Mouse (Mus musculus) spleen, postnatal 14 days (tissue): ENCODE data around the gene Gm26992.

Experiments
- DNase-seq, 2 experiments: peaks; one replicate each; pipeline ENCODE4 v3.0.0; 2021 to 2022; ENCODE audit warnings: low spot score in 2 of 2

Gene Gm26992

DNA sequence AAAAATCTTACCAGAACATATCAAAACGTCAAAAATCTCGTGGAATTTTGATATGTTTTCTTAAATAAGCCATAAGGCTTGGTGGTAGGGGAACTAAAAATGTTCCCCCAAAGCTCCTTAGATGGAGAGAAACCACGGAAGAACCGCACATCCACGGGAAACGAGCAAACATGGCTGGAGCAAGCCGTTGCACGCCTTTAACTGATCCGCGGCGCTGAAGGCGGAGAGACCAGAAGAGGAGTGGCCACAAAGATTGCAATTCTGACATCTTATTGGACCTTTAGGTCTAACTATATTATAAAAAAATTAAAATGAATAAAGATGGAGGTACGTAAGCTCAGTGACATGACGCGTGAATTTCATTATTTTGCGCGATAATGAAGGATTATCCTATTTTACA, 61.2 kb downstream of the Gm26992 start:
- peak in 1 of 2 experiments; percentile 40 for DNase-seq

DNA sequence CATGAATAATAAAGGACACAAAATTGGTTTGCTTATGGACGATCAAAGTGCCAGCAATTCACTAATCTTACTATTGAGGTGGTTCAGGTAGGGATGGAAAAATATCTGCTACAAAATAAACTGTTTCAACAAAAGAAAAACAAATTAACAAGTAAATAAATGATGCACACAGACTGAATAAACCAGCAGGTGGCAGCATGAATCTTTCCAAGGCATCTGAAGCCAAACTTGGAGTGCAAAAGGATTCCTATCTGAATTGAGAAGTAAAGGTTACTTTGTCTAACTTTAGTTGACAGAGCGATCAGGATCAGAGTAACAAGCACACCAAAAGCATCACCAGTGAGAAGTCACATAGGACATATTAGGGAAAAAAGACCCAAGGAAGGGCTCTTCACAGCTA, 62.2 kb downstream of the Gm26992 start:
- peak in 1 of 2 experiments; percentile 31 for DNase-seq

DNA sequence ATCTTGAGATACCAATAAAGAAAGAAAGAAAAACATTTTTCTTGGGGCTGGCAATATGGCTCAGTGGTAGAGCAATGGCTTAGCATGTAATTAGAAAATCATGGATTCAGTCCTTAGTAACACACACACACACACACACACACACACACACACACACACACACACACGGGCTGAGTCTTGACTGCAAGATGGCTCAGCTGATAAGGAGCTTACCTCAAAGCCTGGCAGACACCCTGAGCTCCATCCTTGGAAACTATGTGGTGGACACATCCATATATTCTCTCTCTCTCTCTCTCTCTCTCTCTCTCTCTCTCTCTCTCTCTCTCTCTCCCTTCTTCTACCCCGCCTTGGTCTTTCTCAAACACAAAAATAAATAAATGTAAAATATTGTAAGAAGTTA, 69.0 kb downstream of the Gm26992 start:
- DNase-seq = no peak

DNA sequence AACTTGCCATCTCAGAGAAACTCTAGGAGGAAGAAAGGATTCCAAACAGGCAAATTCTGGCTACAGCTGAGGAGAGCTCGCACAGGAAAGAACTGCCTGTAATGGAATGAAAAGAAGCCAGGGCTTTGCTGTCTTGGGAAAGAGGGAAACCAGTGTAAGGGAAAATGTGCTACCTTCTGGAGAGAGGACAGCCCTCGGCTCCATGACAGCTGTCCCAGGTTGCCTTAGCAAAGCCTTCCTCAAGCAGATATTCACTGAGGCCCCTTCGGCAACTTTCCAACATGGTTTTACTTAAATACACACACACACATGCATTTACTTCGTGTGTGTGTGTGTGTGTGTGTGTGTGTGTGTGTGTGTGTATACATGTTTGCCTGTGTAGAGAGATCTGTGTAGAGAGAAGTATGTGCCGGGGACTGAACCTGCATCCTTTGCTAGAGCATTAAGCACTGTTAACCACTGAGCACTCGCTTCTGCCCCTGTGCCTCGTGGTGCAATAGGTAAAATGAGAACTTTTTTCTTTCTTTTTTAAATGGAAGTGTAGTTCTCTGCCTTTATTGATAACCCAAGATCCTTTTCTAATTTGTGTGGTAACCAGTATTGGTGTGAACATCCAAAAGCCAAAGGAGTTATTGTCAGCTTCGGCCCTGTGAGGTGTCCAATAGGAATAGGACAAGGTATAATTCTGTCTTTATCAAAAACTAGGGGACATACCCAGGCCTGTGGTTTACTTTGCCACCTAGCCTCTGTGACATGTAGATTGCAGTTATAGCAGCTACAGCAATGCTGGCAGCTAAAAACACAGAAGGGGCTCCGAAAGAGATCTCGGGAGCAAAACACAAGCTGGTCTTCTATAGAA, 70.8 kb downstream of the Gm26992 start:
- DNase-seq = no peak

DNA sequence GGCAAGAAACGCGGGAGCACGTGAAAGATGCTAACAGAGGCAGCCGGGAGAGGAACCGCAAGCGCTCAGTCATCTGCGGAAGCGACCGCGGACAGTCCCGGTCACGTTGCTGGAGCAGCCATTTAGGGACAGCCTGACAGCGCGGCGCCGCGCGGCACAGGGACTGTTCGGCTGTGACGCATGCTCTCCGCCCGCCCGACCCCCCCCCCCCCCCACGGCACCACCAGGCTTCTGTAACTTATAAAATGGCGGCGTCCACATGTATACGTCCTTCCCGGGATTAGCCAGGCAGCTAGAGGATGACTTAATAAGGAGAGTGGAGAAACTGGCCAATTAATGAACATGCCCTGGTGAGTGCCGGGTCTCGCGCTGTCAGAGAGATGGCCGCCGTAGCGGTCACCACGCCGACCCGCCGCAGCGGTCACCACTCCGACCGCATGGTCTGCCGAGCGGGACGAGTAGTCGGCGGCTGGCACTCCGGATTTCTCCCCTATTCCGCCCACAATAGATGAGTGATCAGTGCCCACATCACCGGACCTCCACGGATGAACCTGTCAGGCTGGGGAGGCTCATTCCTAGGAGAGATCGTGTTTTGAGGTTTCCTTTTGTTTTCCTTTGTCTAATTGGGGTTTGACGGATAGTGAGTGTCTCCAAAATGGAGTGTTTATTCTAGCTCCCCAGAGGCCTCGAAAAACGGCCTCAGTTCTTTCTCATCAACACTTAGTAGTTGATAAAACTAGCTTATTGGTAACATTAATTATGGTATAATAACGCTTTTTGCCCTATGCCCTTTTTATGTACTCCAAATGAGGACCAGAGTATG, 71.8 kb downstream of the Gm26992 start:
- peak; percentile 24 to 54 for DNase-seq

DNA sequence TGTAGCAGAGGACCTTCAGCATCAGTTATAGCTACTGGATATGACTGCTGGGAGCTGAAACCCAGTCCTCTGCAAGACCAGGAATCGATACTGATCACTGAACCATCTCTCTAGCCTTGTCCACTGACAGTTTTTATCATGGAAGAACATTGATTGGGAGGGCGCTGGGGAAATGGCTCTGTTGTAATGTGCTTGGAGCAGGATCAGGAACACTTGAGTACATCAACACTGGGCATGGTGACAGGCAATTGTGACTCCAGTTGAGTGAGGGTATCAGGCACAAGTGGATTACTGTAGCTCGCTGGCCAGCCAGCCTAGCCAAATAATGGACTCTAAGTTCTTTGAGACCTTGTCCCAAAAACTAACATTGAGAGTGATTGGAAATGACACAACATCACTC, 77.6 kb downstream of the Gm26992 start:
- DNase-seq = no peak

DNA sequence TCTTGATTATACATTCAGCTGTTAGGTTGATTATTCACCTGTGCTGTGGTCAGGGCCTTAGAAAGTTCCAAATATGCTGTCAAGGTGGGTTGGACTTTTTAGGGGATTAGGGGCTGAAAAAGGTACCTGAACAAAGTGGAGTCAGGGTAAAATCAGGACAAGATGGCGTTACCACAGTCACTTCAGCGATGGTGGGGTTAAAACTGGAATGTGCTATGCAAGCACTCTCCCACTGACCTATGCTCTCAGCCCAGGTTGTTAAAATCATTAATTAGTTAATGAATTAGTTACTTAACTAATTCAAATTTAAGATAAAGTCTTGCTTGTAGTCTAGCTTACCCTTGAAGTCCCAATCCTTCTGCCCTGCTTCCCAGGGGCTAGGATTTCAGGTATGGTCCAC, 78.3 kb downstream of the Gm26992 start:
- no peak for DNase-seq

DNA sequence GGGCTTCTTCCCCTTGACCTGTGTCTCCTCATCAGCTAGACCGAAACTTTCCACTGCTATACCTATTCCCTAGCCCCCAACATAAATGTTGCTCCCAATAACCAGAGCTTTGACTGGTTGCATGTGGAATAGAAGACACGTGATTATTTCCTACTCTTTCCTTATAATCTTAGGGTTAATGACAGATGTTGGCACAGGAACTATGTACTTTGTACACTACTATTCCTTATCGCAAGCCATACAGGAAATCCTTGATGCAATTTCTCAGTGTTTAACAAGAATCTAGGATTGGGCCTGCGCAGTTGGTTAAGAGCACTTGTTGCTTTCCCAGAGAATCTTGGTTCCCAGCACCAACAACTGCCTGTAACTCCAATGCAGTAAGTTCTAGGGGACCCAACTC, 86.4 kb downstream of the Gm26992 start:
- no peak for DNase-seq

DNA sequence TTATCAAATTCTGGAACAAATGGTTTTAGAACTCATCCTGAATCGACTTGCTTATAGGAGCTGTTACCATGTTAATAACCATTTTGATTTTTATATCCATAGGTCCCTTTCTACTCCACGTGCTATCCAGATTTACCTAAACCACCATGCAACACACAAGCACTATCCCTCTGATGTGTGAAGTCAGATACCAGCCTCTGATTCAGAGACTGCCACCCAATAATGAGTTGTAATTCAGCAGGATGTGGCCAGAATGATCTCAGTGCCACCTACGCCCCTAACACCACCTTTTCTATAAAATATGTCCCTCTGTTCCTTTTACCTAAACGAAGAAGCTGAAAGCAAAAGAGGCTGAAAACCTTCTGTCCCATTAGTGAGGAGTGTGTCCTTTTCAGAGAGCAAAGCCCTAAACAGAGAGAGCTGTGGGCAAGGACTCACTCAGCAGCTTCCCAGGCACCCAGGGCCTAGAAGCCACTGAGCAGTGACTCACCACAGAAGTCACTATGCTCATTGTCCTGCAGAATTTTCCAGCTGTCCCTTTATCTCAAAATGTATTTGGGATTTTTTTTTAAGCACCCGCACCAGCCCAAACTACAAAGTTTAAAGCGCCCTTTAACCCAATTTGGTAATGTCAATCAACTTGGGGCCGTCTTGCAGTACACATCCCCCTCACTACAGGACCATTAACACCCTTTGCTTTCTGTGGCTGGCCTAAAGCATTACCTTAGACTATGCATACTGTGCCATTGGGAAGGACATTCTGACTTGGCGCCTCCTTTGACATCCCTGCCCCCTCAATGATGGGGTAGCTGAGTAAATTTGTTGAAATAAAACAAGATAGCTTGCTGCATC, 87.6 kb downstream of the Gm26992 start:
- no peak for DNase-seq

DNA sequence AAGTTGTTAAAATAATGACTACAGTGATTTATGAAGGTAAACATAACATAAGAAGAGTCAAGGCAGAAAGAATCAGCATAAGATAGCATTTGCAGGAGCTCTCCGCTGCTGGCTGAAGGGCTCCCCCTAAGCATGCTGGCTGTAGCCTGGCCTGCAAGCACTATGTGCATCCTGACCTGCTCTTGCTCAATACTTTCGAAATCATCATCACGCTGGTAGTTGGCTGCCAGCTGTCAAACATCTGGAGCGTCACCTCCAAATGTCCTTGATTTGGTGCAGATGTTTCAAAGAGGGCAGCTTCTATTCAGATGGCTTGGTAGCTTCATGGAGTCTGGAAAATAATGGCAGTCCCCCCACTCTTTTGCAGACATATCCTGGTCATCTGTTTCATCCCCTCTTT, 93.0 kb downstream of the Gm26992 start:
- DNase-seq = no peak

DNA sequence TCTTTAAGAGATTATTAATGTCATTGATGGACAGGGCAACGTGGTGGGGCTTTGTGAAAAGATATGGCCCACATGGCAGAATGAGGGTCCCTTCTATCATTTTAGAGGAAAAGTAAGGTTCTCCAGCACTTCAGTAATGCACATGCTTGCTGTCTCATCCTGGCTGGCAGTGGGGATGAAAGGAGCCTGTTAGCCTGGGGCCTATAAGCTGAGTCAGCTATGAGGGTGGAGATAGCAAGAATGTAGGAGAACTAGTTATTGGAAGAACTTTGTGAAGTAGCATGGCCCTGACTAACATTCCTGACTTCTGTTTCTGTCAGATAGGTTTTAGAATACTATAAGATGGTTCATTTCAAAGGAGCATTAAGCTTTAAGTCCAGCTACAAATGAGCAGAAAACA, 93.5 kb downstream of the Gm26992 start:
- DNase-seq = no peak

DNA sequence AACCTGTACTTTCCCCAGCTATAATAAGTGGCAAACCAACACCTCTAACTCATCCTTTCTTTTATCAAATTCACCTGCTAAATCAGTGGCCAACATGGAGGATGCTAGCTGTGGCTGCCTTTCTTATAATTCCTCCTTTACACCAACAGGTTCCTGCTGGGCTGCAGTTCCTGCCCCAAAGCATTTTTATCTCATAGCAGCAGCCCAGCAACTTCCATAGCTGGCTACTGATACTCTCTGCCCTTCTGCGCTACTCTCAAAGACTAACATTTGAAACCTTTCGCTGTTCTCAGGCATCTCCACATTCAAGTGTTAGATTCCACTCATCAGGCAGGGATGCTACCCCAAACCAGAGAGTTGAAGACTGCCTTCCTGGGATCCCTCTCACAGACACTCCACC, 97.0 kb downstream of the Gm26992 start:
- no peak for DNase-seq

DNA sequence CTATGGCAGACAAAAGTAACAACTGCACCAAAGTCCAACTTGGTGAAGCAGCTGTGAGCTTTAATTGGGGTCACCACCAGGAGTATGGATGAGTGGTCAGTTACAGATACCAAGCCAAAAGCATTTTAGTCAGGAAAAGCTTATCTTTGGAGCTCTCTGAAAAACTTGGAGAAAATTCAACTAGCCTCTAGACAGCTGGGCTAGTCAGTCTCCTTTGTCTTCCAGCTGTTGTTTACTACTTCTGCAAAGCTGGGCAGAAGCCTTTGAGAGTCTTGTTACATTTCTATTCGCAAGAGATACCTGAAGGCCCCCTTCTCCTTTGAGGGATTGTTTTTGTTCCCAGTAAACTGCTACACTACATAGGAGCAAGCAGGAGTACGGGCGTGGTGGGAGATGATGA, 97.7 kb downstream of the Gm26992 start:
- DNase-seq = no peak

DNA sequence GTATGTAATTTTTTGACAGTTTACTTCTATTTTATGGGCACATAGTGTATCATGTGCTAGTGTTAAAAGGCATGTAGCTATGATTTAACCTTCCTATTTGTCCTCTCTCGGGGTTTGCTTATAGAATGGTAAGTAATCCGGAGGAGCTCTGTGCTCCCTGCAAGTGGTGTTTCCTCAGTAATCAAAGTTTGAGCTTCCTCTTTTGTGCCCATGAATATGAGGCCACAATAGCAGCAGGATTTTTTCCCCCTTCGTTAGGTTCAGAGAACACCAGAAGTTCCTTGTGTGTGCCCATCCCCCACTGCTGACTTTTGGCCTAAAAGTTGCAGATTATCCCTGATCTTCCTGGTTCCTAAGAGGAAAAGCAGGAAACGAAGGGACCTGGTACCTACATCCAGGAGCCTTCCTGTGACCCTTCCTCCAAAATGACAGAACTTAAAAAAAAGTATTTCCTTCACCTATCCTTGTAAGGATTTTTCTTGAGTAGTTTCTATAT, 99.5 kb downstream of the Gm26992 start:
- no peak for DNase-seq

DNA sequence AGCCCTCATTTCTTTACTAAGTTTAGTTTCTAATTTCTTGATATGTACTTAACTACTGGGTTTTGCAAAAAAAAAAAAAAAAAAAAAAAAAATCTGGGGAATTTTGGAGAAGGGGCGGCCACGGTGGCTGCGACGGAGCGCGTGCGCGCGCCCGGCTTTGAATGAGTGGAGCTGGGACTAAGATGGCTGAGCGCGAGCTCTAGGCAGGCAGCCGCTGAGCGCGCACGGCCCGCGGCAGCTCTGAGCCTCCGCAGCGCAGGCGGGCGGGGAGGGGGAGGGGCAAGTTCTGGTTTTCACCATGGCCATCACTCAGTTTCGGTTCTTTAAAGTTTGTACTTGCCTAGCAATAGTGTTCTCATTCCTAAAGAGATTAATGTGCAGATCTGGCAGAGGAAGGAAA, 107.4 kb downstream of the Gm26992 start:
- DNase-seq = peak; percentile 29 to 69
